Mouse (Mus musculus) brain, embryonic 18.5 days (tissue): ENCODE results near the gene Ttc6.

ENCODE experiments used
- DNase-seq: peaks from one replicate; pipeline ENCODE4 v3.0.0-alpha.2; 2012; ENCODE audit warnings: low read depth, low spot score

The Ttc6 gene

GRCm38 (mm10) chr12:57563909-57564308, at the start of gene Ttc6:
Ttc6 (plus strand) TSS chr12:57564113.
- no peak for DNase-seq

- DNase-seq, result no peak
These were observed 49.4 kb upstream of the Ttc6 start for GRCm38 (mm10) chr12:57514552-57514951.

GRCm38 (mm10) chr12:57515702-57516377, 48.1 kb upstream of the Ttc6 start:
- no peak for DNase-seq

GRCm38 (mm10) chr12:57528335-57528734, 35.6 kb upstream of the Ttc6 start:
- DNase-seq, result no peak

GRCm38 (mm10) chr12:57530474-57530873, 33.4 kb upstream of the Ttc6 start:
- DNase-seq, result no peak

- DNase-seq, result no peak
These were observed 29.4 kb upstream of the Ttc6 start for GRCm38 (mm10) chr12:57534517-57534878.

GRCm38 (mm10) chr12:57534879-57535611, 28.9 kb upstream of the Ttc6 start:
- DNase-seq, result no peak

GRCm38 (mm10) chr12:57536056-57536908, 27.6 kb upstream of the Ttc6 start:
- DNase-seq, result no peak

GRCm38 (mm10) chr12:57536909-57537670, 26.8 kb upstream of the Ttc6 start:
- DNase-seq, result no peak

- no peak for DNase-seq
These were observed 25.9 kb upstream of the Ttc6 start for GRCm38 (mm10) chr12:57537791-57538587.

- DNase-seq, result no peak
These were observed 25.0 kb upstream of the Ttc6 start for GRCm38 (mm10) chr12:57538588-57539550.

- no peak for DNase-seq
These were observed 24.3 kb upstream of the Ttc6 start for GRCm38 (mm10) chr12:57539551-57539985.

GRCm38 (mm10) chr12:57541118-57541517, 22.8 kb upstream of the Ttc6 start:
- DNase-seq, result no peak

GRCm38 (mm10) chr12:57541931-57542745, 21.8 kb upstream of the Ttc6 start:
- DNase-seq, result no peak

GRCm38 (mm10) chr12:57542746-57543626, 20.9 kb upstream of the Ttc6 start:
- no peak for DNase-seq

GRCm38 (mm10) chr12:57543627-57543991, 20.3 kb upstream of the Ttc6 start:
- no peak for DNase-seq

GRCm38 (mm10) chr12:57544641-57545370, 19.1 kb upstream of the Ttc6 start:
- DNase-seq, result no peak
